Mouse (Mus musculus): Measurements from ENCODE around the gene Acot12. TPM values are rescaled to one million over a fixed set of nuclear protein-coding genes. Genes with fewer than 3 reads are reported as not detected.

The Acot12 gene
- total and polyA plus RNA-seq, 3 experiments, result 0.06 TPM; not detected in 2

DNA sequence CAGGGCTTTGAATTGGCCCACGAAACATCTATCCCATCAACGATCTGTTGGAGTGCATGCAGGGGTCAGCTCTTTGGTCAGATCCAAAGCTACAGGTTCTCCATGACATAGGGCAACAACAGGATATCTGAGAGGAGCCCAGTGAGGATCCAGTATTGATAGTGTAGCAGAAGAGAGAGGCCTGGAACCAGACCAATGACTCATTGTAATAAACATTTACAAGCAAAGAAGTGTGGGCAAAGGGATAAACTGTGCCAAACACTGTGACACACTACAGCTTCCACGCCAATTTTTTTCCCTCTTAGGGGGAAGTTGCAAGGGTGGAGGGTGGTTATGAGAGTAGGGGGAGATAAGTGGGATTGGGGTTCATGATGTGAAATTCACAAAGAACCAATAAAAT lies 17.1 kb upstream of the Acot12 start:
- no peak for DNase-seq (ENCODE audit: low read depth, low spot score)
- H3K9ac ChIP-seq (ENCODE audit: control insufficient read depth, low read depth, low read length, poor library complexity, severe bottlenecking), result no peak overlapping the region
- TF ChIP-seq EP300 (IDR thresholded peaks at IDR 0.05; ENCODE audit: low read depth in 1 of 2, low read length in 2 of 2) (no peak), RAD21 (IDR thresholded peaks at IDR 0.05; ENCODE audit: low read depth, low read length) (no peak), POLR2AphosphoS2 (IDR thresholded peaks at IDR 0.05; ENCODE audit: low read length) (no peak)
- no peak overlapping the region for H3K27ac ChIP-seq (ENCODE audit: control insufficient read depth, low read depth, low read length)
- no peaks in the 10 kb centered on the region for H3K27me3 ChIP-seq (ENCODE audit: control insufficient read depth in 1 of 2, insufficient read depth in 2 of 2, low read length in 2 of 2)
- H3K9me3 ChIP-seq (replicated peaks; ENCODE audit: insufficient read depth, low read length), result no peaks in the 10 kb centered on the region
- H3K79me2 ChIP-seq (ENCODE audit: control insufficient read depth, insufficient read depth, low read length, poor library complexity), result no peaks in the 10 kb centered on the region
- no peak overlapping the region for H3K4me3 ChIP-seq (ENCODE audit: control insufficient read depth in 1 of 2, insufficient read depth in 1 of 2, low read depth in 2 of 2, low read length in 2 of 2)
- H3K4me1 ChIP-seq (ENCODE audit: control insufficient read depth in 1 of 2, insufficient read depth in 2 of 2, low read length in 2 of 2), result peaks cover 0 to 4% of the 10 kb centered on the region in 2 experiments; a peak in 3 of 4 replicates
- peaks cover 0 to 12% of the 10 kb centered on the region in 2 experiments; a peak in 2 of 4 replicates for H3K36me3 ChIP-seq (ENCODE audit: control insufficient read depth in 1 of 2, insufficient read depth in 2 of 2, low read length in 2 of 2)

DNA sequence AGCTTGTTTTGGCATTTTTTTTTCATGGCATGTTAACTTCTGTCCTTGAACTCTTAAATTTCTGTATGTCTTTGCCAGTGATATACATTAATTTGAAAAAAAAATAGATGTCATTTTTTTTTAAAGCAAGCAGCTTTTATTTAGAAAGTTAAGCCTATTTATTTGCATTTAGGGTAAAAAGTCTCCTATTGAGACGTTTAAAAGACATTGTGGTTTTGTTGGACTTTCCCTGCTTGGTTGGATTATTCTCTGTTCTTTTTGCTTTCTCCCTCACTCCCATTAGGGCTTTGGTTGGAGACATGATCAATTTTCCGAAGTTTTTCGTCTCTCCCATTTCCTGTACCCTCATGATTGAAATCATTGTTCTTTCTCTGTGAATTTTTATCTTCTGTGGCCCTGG lies 16.2 kb upstream of the Acot12 start:
- peaks cover 0 to 4% of the 10 kb centered on the region in 2 experiments; a peak in 3 of 4 replicates for H3K4me1 ChIP-seq (ENCODE audit: control insufficient read depth in 1 of 2, insufficient read depth in 2 of 2, low read length in 2 of 2)
- no peak for DNase-seq (ENCODE audit: low read depth, low spot score)
- no peaks in the 10 kb centered on the region for H3K79me2 ChIP-seq (ENCODE audit: control insufficient read depth, insufficient read depth, low read length, poor library complexity)
- H3K27ac ChIP-seq (ENCODE audit: control insufficient read depth, low read depth, low read length), result no peak overlapping the region
- no peak for TF ChIP-seq USF1 (IDR thresholded peaks at IDR 0.05; ENCODE audit: low read depth, low read length)
- TF ChIP-seq MEF2A (IDR thresholded peaks at IDR 0.05; ENCODE audit: extremely low read depth, insufficient replicate concordance, low read depth, low read length, poor library complexity, severe bottlenecking), result no peak
- no peak for TF ChIP-seq CTCF (IDR thresholded peaks at IDR 0.05 in 2 of 3, conservative IDR thresholded peaks at IDR 0.05 in 1 of 3; ENCODE audit: control insufficient read depth in 1 of 3, insufficient read depth in 1 of 3, low read depth in 2 of 3, low read length in 3 of 3, poor library complexity in 1 of 3, severe bottlenecking in 1 of 3)
- H3K9me3 ChIP-seq (replicated peaks; ENCODE audit: insufficient read depth, low read length), result no peaks in the 10 kb centered on the region
- no peaks in the 10 kb centered on the region for H3K27me3 ChIP-seq (ENCODE audit: control insufficient read depth in 1 of 2, insufficient read depth in 2 of 2, low read length in 2 of 2)
- H3K9ac ChIP-seq (ENCODE audit: control insufficient read depth, low read depth, low read length, poor library complexity, severe bottlenecking), result no peak overlapping the region
- H3K36me3 ChIP-seq (ENCODE audit: control insufficient read depth in 1 of 2, insufficient read depth in 2 of 2, low read length in 2 of 2), result peaks cover 0 to 12% of the 10 kb centered on the region in 2 experiments; a peak in 2 of 4 replicates
- H3K4me3 ChIP-seq (ENCODE audit: control insufficient read depth in 1 of 2, insufficient read depth in 1 of 2, low read depth in 2 of 2, low read length in 2 of 2), result no peak overlapping the region

DNA sequence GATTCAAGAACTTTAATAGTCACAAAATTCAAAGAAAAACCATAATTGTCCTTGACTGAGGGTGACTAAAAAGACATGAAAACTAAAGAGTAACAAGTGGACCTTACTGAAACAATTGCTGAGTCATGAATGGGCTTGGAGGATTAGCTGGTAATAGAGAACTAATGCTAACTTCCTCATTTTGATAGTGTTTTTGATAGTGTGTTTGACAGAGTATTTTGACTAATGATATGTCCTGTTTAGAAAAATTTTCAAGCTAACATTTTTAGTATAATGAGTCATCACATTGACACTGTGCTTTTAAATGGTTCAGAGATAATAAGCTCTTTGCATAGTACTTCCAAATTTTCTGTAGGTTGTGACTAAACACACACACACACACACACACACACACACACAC lies 13.4 kb upstream of the Acot12 start:
- no peak overlapping the region for H3K4me3 ChIP-seq (ENCODE audit: control insufficient read depth in 1 of 2, insufficient read depth in 1 of 2, low read depth in 2 of 2, low read length in 2 of 2)
- H3K4me1 ChIP-seq (ENCODE audit: control insufficient read depth in 1 of 2, insufficient read depth in 2 of 2, low read length in 2 of 2), result peaks cover 0 to 4% of the 10 kb centered on the region in 2 experiments; a peak in 3 of 4 replicates
- DNase-seq (ENCODE audit: low read depth, low spot score), result peak; percentile 93
- H3K79me2 ChIP-seq (ENCODE audit: control insufficient read depth, insufficient read depth, low read length, poor library complexity), result no peaks in the 10 kb centered on the region
- no peaks in the 10 kb centered on the region for H3K9me3 ChIP-seq (replicated peaks; ENCODE audit: insufficient read depth, low read length)
- no peaks in the 10 kb centered on the region for H3K27me3 ChIP-seq (ENCODE audit: control insufficient read depth in 1 of 2, insufficient read depth in 2 of 2, low read length in 2 of 2)
- H3K36me3 ChIP-seq (ENCODE audit: control insufficient read depth in 1 of 2, insufficient read depth in 2 of 2, low read length in 2 of 2), result peaks cover 0 to 12% of the 10 kb centered on the region in 2 experiments; a peak in 2 of 4 replicates
- H3K27ac ChIP-seq (ENCODE audit: control insufficient read depth, low read depth, low read length), result peak overlapping the region; percentile 95
- peak; percentile 65 for TF ChIP-seq SIN3A (IDR thresholded peaks at IDR 0.05; ENCODE audit: low read length)
- peak; percentile 51; the same call in 1 of the 2 replicates for TF ChIP-seq GATA1 (IDR thresholded peaks at IDR 0.05; ENCODE audit: low read depth, low read length)
- peak; percentile 89 for TF ChIP-seq GABPA (IDR thresholded peaks at IDR 0.05; ENCODE audit: low read depth, low read length)
- TF ChIP-seq POLR2AphosphoS5 (IDR thresholded peaks at IDR 0.05; ENCODE audit: borderline replicate concordance, low read depth, low read length), result no peak
- TF ChIP-seq EP300 (IDR thresholded peaks at IDR 0.05; ENCODE audit: low read depth in 1 of 2, low read length in 2 of 2), result peak; percentile 52 to 77
- 0 out of 2 replicates have a peak, but pooled peaks have one; percentile 38 for TF ChIP-seq MYC (IDR thresholded peaks at IDR 0.05; ENCODE audit: low read depth, low read length)
- TF ChIP-seq HCFC1 (IDR thresholded peaks at IDR 0.05; ENCODE audit: low read depth, low read length), result no peak
- peak; percentile 81; the same call in 1 of the 2 replicates for TF ChIP-seq JUND (IDR thresholded peaks at IDR 0.05; ENCODE audit: low read depth, low read length)
- TF ChIP-seq ETS1 (IDR thresholded peaks at IDR 0.05; ENCODE audit: low read depth, low read length), result peak; percentile 85
- peak; percentile 94 for TF ChIP-seq MAFK (IDR thresholded peaks at IDR 0.05; ENCODE audit: borderline replicate concordance, low read depth, low read length)
- H3K9ac ChIP-seq (ENCODE audit: control insufficient read depth, low read depth, low read length, poor library complexity, severe bottlenecking), result peak overlapping the region; percentile 14; the same call in 1 of the 2 replicates

Data from MEL (cell line).